Mouse (Mus musculus): ENCODE measurements around the gene Ccdc39. TPM values are rescaled to one million over a fixed set of nuclear protein-coding genes. Genes with fewer than 3 reads are reported as not detected.

Ccdc39 gene
- polyA plus RNA-seq, 1 experiment: not detected

- TF ChIP-seq POLR2A (IDR thresholded peaks at IDR 0.05; ENCODE audit: insufficient read depth, low read depth, low read length) (no peak), CTCF (IDR thresholded peaks at IDR 0.05; ENCODE audit: insufficient read depth, low read depth, low read length) (no peak)
- 47% methylated on average over 1 of the region's 1 CpGs for WGBS
- Histone ChIP-seq H3K4me1 (ENCODE audit: control insufficient read depth, insufficient read depth, low read length) (no peaks in the 10 kb centered on the region), H3K27ac (ENCODE audit: insufficient read depth, low read depth, low read length) (no peak overlapping the region), H3K4me3 (ENCODE audit: insufficient read depth, low read depth, low read length) (no peak overlapping the region)
Measured at GRCm38 (mm10) chr3:33807151-33807550, 37.0 kb downstream of the Ccdc39 start.

DNA sequence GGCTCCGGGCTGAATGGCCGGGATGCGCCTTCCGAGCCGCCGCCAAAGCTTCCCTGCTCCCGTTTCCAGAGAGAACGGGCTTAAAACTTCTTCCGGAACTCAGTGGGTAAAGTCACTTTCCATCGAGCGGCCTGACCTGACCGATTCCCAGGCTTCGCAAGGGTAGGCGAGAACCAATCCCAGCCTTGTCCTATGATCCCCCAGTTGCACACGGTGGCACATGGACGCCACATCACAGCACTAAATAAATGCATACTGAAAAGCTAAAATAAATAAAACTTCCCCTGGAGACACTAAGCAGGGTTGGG, 43.6 kb downstream of the Ccdc39 start:
- H3K27ac ChIP-seq (ENCODE audit: insufficient read depth, low read depth, low read length): peak overlapping the region; percentile 51
- no peak for TF ChIP-seq POLR2A (IDR thresholded peaks at IDR 0.05; ENCODE audit: insufficient read depth, low read depth, low read length)
- under 1% methylated on average over 16 of the region's 16 CpGs for WGBS
- H3K4me1 ChIP-seq (ENCODE audit: control insufficient read depth, insufficient read depth, low read length): no peaks in the 10 kb centered on the region
- H3K4me3 ChIP-seq (ENCODE audit: insufficient read depth, low read depth, low read length): peak overlapping the region; percentile 96

GRCm38 (mm10) chr3:33799617-33800512, 44.2 kb downstream of the Ccdc39 start, which contains the start of gene Ttc14:
Ttc14 (plus strand) TSS chr3:33799832.
- peak within 1 kb of the TSS; percentile 96 for H3K4me3 ChIP-seq (ENCODE audit: insufficient read depth, low read depth, low read length)
- WGBS: under 1% methylated on average over 90 of the region's 90 CpGs
- peak; percentile 91 for TF ChIP-seq POLR2A (IDR thresholded peaks at IDR 0.05; ENCODE audit: insufficient read depth, low read depth, low read length)
- peak; percentile 39; the same call in 1 of the 2 replicates for TF ChIP-seq CTCF (IDR thresholded peaks at IDR 0.05; ENCODE audit: insufficient read depth, low read depth, low read length)

DNA sequence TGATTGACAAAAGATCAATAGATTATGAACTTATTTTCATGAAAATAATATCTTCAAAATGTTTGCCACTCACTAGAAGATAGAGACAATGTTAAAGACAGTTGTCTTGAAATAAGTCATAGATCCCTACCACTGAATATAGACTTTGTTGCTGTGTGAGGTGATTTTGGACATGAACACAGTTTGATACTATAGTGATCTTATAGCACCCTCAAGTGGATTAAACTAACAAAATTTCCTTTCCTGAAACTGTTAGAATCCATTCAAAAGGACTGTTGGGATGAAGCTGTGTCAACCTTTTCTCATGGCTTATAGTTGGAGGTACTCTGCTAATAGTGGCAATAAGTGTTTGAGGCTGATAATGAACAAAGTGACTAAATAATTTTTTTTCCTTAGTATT, 53.1 kb downstream of the Ccdc39 start:
- no peak overlapping the region for H3K27ac ChIP-seq (ENCODE audit: insufficient read depth, low read depth, low read length)
- no peak overlapping the region for H3K4me3 ChIP-seq (ENCODE audit: insufficient read depth, low read depth, low read length)
- TF ChIP-seq POLR2A (IDR thresholded peaks at IDR 0.05; ENCODE audit: insufficient read depth, low read depth, low read length): no peak
- TF ChIP-seq CTCF (IDR thresholded peaks at IDR 0.05; ENCODE audit: insufficient read depth, low read depth, low read length): no peak
- no peaks in the 10 kb centered on the region for H3K4me1 ChIP-seq (ENCODE audit: control insufficient read depth, insufficient read depth, low read length)

More at GRCm38 (mm10) chr3:33799617-33800512, 44.2 kb downstream of the Ccdc39 start, which contains the start of gene Ttc14:
- Histone ChIP-seq H3K27ac (ENCODE audit: insufficient read depth, low read depth, low read length) (peak within 1 kb of the TSS; percentile 86), H3K4me1 (ENCODE audit: control insufficient read depth, insufficient read depth, low read length) (no peaks in the 10 kb centered on the region)

Other genes with a start within 250 kb of the Ccdc39 start
- gene Ttc14, start 44.5 kb downstream of the Ccdc39 start, polyA plus RNA-seq (2012; ENCODE audit: insufficient read depth, insufficient read length, low replicate concordance, missing spikeins): 31.3 TPM in 1 of 2 replicates, not detected in the other
- gene Fxr1, start 175.6 kb upstream of the Ccdc39 start, polyA plus RNA-seq (2012; ENCODE audit: insufficient read depth, insufficient read length, low replicate concordance, missing spikeins): not detected in 2 replicates
- gene Dnajc19, start 237.0 kb upstream of the Ccdc39 start, polyA plus RNA-seq (2012; ENCODE audit: insufficient read depth, insufficient read length, low replicate concordance, missing spikeins): not detected in 2 replicates

All from olfactory bulb, adult 2 months (tissue).